Mouse (Mus musculus): ENCODE measurements around the gene Zbtb38. TPM values are rescaled to one million over a fixed set of nuclear protein-coding genes. Genes with fewer than 3 reads are reported as not detected.
"Not testable (repeated sequence)": the region's sequence is repeated elsewhere in the genome, so short reads cannot be mapped to it uniquely, and the experiment has no call there.

The Zbtb38 gene
- total RNA-seq, 2 experiments from 2014 or later = 57.6 to 58.8 TPM

DNA sequence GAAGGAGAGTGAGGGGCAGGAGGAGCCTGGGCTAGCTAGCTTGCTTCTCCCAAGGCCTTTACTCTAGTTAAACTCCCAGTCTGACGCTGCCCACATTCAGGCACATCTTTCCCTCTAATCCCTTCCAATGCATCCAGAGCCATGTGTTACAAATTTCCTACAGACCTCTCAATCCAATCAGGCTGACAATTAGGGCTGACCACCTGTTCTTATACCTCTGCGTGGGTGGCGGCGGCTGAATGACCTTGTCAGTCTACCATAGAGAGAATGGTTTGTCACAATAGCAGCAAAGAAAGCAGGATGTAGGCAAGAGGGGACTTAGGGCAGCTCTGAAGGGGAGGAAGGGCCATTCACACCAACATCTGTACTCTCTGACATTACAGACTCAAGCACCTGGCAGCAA, 62.2 kb downstream of the Zbtb38 start:
- DNase-seq (ENCODE audit: low spot score in 2 of 2) = no peak
- intact Hi-C loops (cut with DNase I) = loop anchor here (1.0 kb wide), 1 partner anchor 40 kb away; no protein-coding TSS in a partner anchor

DNA sequence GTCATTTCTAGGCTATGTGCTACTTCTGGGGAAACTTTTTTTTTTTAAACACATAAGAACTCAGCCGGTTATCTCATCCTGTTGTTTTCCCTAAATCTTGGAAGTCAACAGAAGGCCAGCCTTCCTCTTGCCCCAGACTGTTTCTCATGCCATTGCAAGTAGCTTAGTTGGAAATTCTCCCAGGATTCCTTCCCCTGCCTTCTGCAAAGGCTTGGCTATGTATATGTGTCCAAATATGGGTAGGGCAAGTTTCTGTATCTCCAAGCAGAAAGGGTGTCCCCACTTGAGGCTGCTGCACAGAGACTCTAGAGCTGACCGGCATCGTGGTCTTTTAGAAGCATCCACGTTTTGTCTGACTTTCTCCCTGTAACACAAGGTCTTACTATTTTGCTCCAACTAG, 63.6 kb downstream of the Zbtb38 start:
- intact Hi-C loops (cut with DNase I) = no loop called here

DNA sequence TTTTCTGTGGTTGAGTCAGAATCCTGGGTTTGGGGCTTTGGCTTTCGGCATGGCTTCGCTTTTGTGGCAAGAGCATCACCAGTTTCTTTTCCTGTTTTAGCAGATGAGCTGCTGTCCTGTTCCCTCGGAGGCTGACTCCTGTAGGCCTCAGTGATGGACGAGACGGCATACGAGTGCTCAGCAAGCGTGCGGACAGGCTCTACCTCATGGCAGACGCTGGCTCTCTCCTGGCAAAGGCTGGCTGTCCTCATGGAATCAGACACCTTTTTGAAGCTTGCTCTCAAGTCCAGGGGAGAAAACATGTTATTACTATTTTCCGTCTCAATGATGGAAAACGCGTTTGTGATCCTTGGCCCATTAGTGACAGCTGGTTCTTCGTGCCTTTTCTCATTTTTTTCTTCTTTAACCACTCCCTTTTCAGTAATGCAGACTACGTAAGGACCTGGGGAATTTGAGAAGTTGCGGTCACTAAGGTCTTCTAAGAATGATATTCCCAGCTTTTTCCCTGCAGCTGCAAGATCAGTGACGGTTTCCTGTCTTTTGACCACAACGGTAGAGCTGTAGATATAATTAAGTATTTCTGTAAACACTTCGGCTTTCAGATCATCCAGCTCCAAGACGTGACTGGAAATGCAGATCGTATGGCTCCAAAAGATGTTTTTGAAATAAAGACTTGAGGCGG, 64.3 kb downstream of the Zbtb38 start:
- no peak for DNase-seq (ENCODE audit: low spot score in 2 of 2)
- intact Hi-C loops (cut with DNase I) = no loop called here

More for the DNA sequence above, 63.6 kb downstream of the Zbtb38 start:
- no peak for DNase-seq (ENCODE audit: low spot score in 2 of 2)

DNA sequence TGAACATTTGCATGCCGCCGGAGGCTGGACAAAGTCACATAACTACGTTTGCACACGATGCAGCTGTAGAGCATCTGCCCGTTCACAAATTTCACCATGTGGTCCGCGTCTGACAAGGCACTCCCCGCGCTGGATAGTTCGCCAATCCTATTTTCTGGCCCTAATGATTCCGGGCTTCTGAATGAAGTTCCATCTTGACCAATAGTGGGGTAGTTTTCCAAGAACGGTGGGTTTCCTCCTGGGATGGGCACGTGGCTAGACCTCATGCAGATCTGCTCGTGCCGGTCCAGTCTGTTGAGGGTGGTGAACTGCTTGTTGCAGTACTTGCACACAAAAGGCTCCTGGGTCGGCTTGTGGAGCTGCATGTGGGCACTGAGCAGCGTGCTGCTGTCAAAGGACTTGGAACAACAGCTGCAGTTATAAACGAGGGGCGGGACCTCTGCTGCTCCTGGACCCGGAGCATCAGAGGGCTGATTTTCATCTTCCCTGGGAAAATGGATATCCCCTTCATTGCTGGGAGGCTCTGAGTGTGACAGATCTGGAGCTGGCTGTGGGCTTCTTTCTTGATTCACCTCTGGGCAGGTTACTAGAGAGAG, 64.9 kb downstream of the Zbtb38 start:
- intact Hi-C loops (cut with DNase I) = no loop called here
- no peak for DNase-seq (ENCODE audit: low spot score in 2 of 2)

DNA sequence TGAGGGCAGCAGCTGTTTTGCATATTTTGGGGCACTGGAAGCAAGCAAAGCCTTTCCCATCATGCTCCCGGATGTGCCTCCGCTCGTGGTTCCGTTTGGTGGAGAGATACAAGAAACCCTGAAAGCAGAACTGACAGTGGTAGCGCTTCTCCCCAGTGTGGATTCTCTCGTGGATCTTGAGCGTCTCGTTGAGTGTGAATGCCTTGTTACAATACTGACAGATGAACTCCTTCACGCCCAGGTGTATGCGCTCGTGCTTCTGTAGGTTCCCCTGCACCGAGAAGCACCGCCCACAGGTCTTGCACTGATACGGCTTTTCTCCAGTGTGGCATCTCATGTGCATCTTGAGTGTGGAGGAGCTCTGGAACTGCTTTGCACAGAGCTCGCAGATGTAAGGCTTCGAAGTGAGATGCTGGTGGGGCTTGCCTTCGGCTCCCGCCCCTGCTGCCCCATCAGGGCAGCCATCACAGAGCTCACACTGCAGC, 67.0 kb downstream of the Zbtb38 start:
- DNase-seq (ENCODE audit: low spot score in 2 of 2) = no peak
- intact Hi-C loops (cut with DNase I) = no loop called here

DNA sequence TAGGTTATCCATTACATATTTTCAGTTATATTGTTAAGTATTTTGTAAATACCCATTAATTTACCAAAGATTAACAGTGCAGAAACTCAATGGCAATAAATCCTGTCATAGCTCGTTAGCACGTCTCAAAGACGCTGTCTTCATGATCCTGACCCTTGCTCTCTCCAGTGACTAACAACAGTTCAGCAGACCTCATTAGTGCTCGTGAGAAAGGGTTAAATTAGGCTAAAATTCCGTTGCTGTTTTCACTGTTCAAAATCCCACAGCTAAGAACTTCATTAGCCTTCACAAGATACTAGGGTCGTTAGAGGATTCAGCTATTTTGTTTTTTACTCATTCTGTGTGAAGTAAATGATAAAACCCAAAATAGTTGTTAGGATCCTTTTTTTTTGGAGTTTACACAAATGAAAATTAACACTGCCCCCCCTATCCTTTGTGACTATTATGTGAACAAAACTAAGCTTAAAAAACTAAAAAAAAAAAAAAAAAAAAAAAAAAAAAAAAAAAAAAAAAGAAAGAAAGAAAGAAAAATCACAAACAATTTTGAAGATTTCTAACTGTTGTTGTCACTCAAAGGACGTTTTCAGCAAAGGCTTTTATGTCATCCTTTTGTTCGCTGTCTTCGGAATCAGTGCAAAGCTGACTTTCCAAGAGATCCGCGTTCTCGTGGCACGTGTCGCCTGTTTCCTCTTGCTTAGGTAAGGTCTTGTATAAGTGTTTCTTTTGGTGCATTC, 67.6 kb downstream of the Zbtb38 start:
- no peak for DNase-seq (ENCODE audit: low spot score in 2 of 2)
- intact Hi-C loops (cut with DNase I) = no loop called here

DNA sequence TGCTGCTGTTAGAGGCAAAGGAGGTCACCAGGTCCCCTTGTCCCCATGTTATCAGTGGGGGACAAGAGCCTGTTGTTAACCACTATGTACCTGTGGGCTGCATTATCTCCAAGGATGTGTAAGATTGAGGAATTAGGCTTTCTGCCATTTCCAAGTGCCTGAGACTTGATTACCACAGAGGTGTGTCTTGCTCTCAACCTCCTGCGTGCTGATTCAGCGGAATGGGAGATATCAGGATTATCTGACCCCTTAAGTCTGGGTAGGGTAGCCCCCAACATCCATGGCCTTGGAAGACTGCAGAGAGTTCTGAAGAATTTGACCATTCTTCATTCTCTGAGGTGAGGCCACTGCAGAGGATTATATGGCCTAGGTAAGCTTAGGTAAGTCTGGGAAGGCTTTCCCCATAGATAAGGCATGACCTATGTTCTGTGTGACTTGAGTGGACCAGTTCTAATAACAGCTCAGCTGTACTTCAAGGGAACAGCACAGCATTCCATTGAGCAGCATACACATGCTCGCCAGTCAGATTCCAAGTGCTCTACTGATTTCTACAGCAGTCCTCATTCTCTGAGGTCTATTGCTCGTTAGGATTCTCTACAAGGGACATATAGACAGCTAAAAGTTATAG, 68.4 kb downstream of the Zbtb38 start:
- intact Hi-C loops (cut with DNase I) = no loop called here
- no peak for DNase-seq (ENCODE audit: low spot score in 2 of 2)

DNA sequence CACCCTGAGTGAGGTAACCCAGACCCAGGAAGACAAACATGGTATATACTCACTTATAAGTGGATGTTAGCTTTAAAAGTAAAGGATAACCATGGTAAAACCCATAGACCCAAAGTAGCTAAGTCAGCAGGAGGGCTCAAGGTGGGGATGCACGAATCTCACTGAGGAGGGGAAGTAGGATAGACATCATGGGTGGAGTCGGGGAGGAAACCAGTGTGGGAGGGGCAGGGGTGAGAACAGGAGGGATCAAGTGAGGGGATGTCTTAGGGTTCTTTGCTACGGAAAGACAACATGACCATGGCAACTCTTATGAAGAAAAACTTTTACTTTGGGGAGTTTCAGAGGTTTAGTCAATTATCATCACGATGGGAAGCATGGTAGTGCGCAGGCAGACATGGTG, 74.0 kb downstream of the Zbtb38 start:
- intact Hi-C loops (cut with DNase I) = no loop called here
- no peak for DNase-seq (ENCODE audit: low spot score in 2 of 2)

DNA sequence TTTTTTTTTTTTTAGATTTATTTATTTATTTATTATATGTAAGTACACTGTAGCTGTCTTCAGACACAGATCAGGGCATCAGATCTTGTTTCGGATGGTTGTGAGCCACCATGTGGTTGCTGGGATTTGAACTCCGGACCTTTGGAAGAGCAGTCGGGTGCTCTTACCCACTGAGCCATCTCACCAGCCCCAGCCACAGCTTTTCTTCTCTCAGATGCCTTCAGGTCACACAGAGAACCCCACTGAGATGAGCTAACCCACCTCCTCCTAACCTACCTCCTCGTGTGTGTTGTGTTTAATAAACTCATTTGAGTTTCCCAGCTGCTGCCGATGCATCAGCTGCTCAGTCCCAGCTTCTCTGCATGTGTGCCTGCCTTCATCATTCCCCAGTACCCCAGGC, 74.9 kb downstream of the Zbtb38 start:
- DNase-seq (ENCODE audit: low spot score in 2 of 2); intact Hi-C loops (cut with DNase I): not testable (repeated sequence)

DNA sequence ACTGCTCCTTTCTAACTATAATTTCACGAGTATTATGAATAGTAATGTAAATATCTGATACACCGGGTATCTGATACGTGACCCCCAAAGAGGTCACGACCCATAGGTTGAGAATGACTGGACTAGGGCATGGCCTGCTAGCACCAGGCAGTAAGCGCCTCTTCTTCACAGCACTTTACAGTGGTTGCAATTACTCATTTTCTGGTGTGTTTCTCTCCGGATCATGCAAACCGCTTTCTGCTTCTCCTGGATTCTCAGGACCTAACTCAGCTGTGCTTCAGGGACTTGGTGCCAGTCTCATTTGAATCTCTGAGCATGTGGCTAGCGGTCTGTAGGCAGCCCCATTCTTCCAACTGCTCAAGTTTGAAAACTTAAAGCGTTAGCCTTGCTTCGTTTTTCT, 76.0 kb downstream of the Zbtb38 start:
- intact Hi-C loops (cut with DNase I) = no loop called here
- no peak for DNase-seq (ENCODE audit: low spot score in 2 of 2)

DNA sequence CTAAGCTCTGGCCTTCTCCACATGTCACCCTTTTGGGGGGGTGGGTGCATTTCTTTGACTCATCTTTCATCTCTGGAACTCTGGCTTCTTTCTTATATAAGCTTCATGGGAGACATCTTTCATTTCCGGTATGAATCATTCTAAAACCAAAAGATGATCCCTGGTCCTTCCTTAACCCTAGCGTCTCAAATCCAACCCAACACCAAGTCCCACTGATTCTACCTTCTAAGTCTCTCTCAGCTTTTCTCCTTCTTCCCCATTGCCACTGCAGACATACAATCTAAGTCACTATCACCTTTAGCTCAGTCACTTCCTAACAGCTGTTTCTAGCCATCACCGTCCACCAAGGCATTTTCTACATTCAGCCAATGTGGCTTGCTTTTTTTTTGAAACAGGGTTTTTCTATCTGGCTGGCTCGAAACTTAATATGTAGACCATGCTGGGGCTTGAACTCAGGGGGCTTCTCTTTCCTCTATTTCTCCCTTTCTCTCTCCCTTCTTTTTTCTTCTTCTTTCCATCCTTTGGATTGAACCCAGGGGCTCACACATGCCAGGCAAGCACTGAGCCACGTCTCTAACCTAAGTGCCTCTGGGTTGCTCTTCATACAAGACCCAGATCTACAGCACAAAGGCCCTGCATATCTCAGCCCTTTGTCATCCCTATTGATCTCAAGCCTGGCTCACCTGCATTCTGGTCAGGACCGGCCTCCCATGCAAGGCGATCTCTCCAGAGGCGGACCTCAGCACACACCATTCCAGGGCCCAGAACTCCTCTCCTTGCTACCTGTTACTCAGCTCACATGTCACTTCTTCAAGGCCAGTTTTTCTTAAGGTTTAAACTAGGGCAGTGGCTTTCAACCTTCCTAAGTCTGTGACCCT, 76.6 kb downstream of the Zbtb38 start:
- DNase-seq (ENCODE audit: low spot score in 2 of 2) = no peak
- intact Hi-C loops (cut with DNase I) = no loop called here

DNA sequence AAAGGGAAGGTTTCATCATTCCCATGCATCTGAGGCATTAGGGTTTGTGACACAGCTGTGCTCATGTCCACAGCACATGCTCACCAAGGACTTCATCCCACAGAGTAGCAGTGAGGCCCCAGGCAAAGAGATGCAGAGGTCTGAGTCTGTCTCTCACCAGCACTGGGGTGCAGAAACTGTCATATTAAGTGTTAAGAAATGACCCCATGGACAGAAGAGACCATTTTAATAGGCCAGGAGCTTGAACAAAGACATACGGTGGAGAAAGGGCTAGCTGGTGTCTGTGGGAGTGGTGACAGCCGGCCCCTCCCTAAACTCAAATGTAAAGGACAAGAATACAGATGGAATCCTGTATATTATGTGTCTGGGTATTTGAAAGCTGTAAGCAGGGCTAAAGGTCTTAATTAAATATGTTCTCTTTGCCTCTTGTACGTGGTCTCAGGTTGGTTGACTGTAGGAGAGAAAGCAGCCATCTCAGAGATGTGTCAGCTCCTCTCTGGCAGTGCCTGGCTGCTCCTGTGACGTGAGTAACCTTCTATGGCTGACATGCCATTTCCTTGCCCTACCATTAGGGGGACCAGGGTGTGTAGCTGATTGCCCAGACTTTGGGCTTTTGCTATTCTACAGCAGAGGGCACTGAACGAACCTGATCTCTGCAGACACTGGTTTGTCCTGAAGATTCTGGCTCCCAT, 77.4 kb downstream of the Zbtb38 start:
- intact Hi-C loops (cut with DNase I) = no loop called here
- no peak for DNase-seq (ENCODE audit: low spot score in 2 of 2)

DNA sequence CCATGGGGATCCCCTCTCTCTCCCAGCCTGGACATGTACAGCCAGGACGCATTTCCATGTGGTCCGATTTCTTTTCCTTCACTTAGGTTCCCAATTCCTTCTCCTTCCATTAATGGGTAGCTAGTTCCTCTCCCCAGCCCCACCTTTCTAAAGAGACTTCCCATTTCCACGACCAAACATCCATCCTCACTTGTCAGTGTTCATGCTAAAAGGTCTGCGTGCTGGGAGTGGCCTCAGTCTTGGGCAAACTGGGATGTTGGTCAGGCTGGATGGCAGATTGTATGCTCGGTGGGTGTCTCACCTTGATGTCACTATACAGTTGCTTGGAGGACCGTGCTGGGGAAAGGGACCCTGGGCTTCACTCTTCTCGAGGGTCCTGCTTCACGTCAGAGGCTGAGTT, 78.3 kb downstream of the Zbtb38 start:
- intact Hi-C loops (cut with DNase I) = no loop called here
- DNase-seq (ENCODE audit: low spot score in 2 of 2) = no peak

DNA sequence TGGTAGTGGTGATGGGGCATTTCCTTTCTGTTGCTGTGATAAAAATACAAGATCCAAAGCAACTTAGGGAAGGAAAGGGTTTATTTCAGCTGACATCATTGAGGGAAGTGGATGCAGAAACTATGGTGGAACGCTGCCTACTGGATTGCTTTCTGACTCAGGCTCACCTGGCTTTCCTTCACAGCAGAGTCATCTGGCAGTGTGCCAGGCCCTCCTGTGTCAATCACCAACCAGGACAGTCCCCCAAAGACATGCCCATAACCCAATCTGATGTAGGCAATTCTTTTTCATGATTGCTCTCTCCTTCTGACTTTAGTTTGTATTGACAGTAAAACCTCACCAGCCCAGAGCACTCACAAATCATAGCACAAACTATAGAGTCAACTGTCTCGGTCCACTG, 80.2 kb downstream of the Zbtb38 start:
- DNase-seq (ENCODE audit: low spot score in 2 of 2) = no peak
- intact Hi-C loops (cut with DNase I) = no loop called here

DNA sequence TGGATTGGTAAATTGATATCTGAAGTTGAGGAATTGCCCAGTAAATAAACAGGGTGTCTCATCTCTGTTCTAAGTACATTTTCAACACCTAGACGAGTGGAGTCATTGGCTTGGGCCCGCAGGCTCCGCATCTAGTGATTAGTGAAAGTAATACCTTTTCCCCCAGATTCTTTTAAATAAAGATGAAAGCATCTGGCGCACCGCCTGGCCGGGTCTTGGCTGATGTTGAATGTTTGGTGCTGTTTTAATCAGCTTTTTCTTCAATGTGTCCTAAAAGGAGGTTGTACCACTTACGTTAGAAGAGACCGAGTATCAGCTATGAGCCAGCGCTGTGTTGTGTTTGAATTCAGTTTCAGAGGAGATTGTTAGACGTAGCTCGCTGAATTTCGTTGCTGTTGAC, 81.4 kb downstream of the Zbtb38 start:
- intact Hi-C loops (cut with DNase I) = no loop called here
- no peak for DNase-seq (ENCODE audit: low spot score in 2 of 2)

DNA sequence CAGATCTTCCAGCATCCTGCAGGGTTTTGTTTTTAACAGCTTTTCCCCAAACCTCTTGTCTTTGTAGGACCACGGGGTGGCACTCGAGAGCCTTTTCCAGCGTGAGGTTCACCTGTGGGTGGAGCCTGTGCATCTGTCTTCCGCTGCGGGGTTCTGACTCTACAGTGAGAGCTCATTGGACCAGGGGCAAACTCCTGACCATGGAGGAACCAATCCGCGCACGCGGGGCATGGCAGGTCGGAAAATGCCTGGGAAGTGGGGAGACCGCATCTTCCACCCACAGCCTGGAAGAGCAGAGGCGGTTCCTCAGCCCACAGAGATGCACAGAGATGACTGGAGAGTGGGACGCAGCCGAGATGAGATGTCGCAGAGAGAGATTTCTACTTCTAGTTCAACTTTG, 82.8 kb downstream of the Zbtb38 start:
- intact Hi-C loops (cut with DNase I) = loop anchor here (1.0 to 2.0 kb wide), 2 partner anchors 89 to 149 kb away; no protein-coding TSS in a partner anchor
- peak; percentile 94 to 99 for DNase-seq (ENCODE audit: low spot score in 2 of 2)

DNA sequence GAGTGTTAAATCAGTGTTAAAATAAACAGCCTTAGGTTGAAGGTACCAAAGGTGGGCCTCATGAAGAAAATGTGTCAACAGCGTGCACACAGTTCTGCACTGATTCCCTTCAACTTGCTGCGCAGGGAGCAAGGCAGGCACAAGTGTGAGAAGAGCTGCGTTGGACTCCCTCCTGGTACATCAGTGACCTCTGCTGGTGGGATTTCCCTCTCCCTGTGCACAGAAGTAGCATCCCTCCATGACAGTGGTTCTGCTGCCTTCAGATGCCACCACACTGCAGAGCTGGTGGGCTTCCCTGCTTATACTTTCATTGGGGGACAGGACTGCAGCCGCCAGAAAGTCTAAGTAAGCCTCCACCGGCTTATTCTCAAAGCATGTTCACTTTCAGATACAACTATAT, 84.0 kb downstream of the Zbtb38 start:
- DNase-seq (ENCODE audit: low spot score in 2 of 2) = peak; percentile 71 to 86
- intact Hi-C loops (cut with DNase I) = loop anchor here (1.0 to 2.0 kb wide), 2 partner anchors 95 to 150 kb away; no protein-coding TSS in a partner anchor

DNA sequence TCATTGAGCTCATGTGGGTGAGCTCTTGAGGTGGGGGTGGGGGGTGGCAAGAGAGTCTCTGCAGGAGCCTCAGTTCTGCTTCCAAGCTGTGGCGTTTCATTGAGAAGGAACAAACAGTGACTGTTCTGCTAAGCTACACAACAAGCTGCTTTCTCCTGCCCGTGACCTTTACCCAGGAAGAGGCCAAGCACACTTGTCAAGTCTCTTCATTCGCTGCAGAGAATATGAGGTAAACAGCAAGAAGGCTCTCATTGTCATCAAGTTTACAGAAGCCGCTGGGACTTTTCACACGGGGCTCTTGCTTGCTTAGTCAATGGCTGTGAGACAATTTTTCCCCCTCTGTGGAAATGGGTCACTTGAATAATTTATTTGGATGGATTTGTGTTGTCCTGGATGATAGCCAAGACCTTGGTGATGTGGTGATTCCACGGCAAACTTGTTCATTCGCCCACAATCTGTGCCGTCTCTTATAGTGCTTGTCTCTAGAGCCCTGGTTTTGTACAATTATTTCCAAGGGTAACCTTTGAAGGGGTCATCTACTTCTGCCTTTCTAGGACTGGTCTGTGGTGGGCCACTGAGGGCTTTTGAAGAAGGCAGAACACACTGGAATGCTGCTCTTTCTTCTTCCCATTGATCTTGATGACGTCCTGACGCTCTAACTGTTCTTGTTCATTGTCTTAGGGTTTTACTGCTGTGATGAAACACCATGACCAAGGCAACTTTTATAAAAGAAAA, 92.0 kb downstream of the Zbtb38 start:
- peak in 1 of 2 experiments; percentile 58 for DNase-seq (ENCODE audit: low spot score in 2 of 2)
- intact Hi-C loops (cut with DNase I) = no loop called here
